Mouse (Mus musculus) telencephalon, adult 2 months (tissue): ENCODE data around the gene Gm2016.
"Not testable (repeated sequence)": the region's sequence is repeated elsewhere in the genome, so short reads cannot be mapped to it uniquely, and the experiment has no call there.

Experiments used
- DNase-seq: peaks from one replicate; pipeline ENCODE4 v3.0.0-alpha.2; 2011; ENCODE audit warnings: low read depth, low spot score

Gene Gm2016

GRCm38 (mm10) chr12:87873772-87874171, at the start of gene Gm2016:
Gene Gm2016 (plus strand): TSS chr12:87874072.
- not testable (repeated sequence) for DNase-seq

GRCm38 (mm10) chr12:87842239-87842638, 31.6 kb upstream of the Gm2016 start, which contains the start of gene Gm2001:
Gene Gm2001 (minus strand): TSS chr12:87842339.
- not testable (repeated sequence) for DNase-seq

GRCm38 (mm10) chr12:87850657-87851056, 23.2 kb upstream of the Gm2016 start:
- DNase-seq = not testable (repeated sequence)

GRCm38 (mm10) chr12:87856067-87856466, 17.8 kb upstream of the Gm2016 start:
- DNase-seq = not testable (repeated sequence)

- not testable (repeated sequence) for DNase-seq
These were observed 11.9 kb upstream of the Gm2016 start for GRCm38 (mm10) chr12:87861740-87862692.

GRCm38 (mm10) chr12:87863638-87864037, 10.2 kb upstream of the Gm2016 start:
- not testable (repeated sequence) for DNase-seq

- DNase-seq = not testable (repeated sequence)
These were observed 9.8 kb upstream of the Gm2016 start for GRCm38 (mm10) chr12:87864048-87864447.

GRCm38 (mm10) chr12:87895070-87895469, 21.2 kb downstream of the Gm2016 start, which contains the start of gene Gm2022:
Gene Gm2022 (plus strand): TSS chr12:87895370.
- not testable (repeated sequence) for DNase-seq

GRCm38 (mm10) chr12:87919721-87920120, 45.8 kb downstream of the Gm2016 start, which contains the start of gene Gm2035:
Gene Gm2035 (minus strand): TSS chr12:87919857.
- not testable (repeated sequence) for DNase-seq
